Mouse (Mus musculus) G1E (cell line): ENCODE results near the gene Zfp324. TPM values are rescaled to one million over a fixed set of nuclear protein-coding genes. Genes with fewer than 3 reads are reported as not detected.
A peak's percentile ranks its signal among the peaks of the same experiment; 100 is the strongest.

Source experiments
- ATAC-seq: 2 replicates; pipeline ENCODE4 v1.8.0; 2016; ENCODE audit warnings: mild to moderate bottlenecking; ENCODE audit not compliant: insufficient number of reproducible peaks, poor library complexity, low FRiP score, severe bottlenecking; ENCODE audit errors: extremely low read depth
- DNase-seq: peaks from one replicate; pipeline ENCODE4 v3.0.0; 2012; ENCODE audit warnings: low spot score
- H3K27me3 ChIP-seq: 2 replicates; pipeline ENCODE4 v1.6.1; 2012; ENCODE audit warnings: mild to moderate bottlenecking, low read length, inconsistent platforms; ENCODE audit not compliant: insufficient read depth
- H3K36me3 ChIP-seq: replicated peaks from 2 replicates; pipeline ENCODE3; 2012; ENCODE audit warnings: mild to moderate bottlenecking, inconsistent platforms
- H3K4me1 ChIP-seq: 2 replicates; pipeline ENCODE4 v1.6.1; 2012; ENCODE audit warnings: low read depth, low read length, inconsistent platforms, mixed read lengths; ENCODE audit not compliant: insufficient read depth
- H3K4me3 ChIP-seq: 2 replicates; pipeline ENCODE4 v1.5.1; 2012; ENCODE audit warnings: low read depth, mild to moderate bottlenecking, inconsistent platforms, low read length, moderate library complexity, mixed read lengths
- H3K9me3 ChIP-seq: replicated peaks from 2 replicates; pipeline ENCODE4 v1.6.1; 2012; ENCODE audit warnings: inconsistent platforms
- CTCF ChIP-seq: IDR thresholded peaks from 2 replicates; pipeline ENCODE4 v1.5.1; 2012; ENCODE audit warnings: low read depth, low read length, inconsistent platforms, mixed read lengths
- GATA1 ChIP-seq: IDR thresholded peaks from 2 replicates; pipeline ENCODE4 v1.6.1; 2012; ENCODE audit warnings: borderline replicate concordance, low read length, inconsistent platforms, mixed read lengths
- GATA2 ChIP-seq: IDR thresholded peaks from 2 replicates; pipeline ENCODE4 v1.6.1; 2012; ENCODE audit warnings: low read depth, low read length, inconsistent platforms, borderline replicate concordance
- POLR2AphosphoS5 ChIP-seq: IDR thresholded peaks from 2 replicates; pipeline ENCODE4 v1.6.1; 2012; ENCODE audit warnings: low read depth, low read length, inconsistent platforms; ENCODE audit not compliant: insufficient replicate concordance
- TAL1 ChIP-seq: conservative IDR thresholded peaks from 2 replicates; pipeline ENCODE4 v1.6.1; 2012; ENCODE audit warnings: low read depth, low read length, inconsistent platforms, mixed read lengths
- polyA plus RNA-seq: library from polyadenylated mRNA; stranded (reverse); fragments of >175 nt; gene quantifications from 2 replicates; pipeline ENCODE4 v1.2.3, GENCODE M21; 2012
- total RNA-seq, 2 experiments: library from RNA; stranded (forward) in 1 of 2; stranded (reverse) in 1 of 2; fragments of 200-1000 nt in 1 of 2; fragments of >200 nt in 1 of 2; fragmentation: Nextera tagmentation in 1 of 2; gene quantifications; 2 replicates each; pipeline ENCODE4 v1.2.3; 2014 to 2017

Gene Zfp324
- total and polyA plus RNA-seq, 3 experiments = 2.7 to 6.2 (median 5.9) TPM

- peaks cover 15% of the 10 kb centered on the region for H3K4me1 ChIP-seq
- ATAC-seq (no peak), DNase-seq (no peak)
- H3K9me3 ChIP-seq = no peaks in the 10 kb centered on the region
- TF ChIP-seq CTCF = no peak
- no peak for TF ChIP-seq GATA2
- no peak for TF ChIP-seq TAL1
- no peak for TF ChIP-seq GATA1
- no peak for TF ChIP-seq POLR2AphosphoS5
- H3K27me3 ChIP-seq = peaks cover 23% of the 10 kb centered on the region
- no peak overlapping the region for H3K4me3 ChIP-seq
- H3K36me3 ChIP-seq = no peaks in the 10 kb centered on the region
These were observed 48.7 kb downstream of the Zfp324 start for GRCm38 (mm10) chr7:13014275-13014839.

GRCm38 (mm10) chr7:13015217-13015616 lies 49.6 kb downstream of the Zfp324 start:
- Histone ChIP-seq H3K36me3 (no peaks in the 10 kb centered on the region), H3K9me3 (no peaks in the 10 kb centered on the region), H3K4me1 (peaks cover 12% of the 10 kb centered on the region), H3K27me3 (peaks cover 23% of the 10 kb centered on the region), H3K4me3 (no peak overlapping the region)
- DNase-seq = no peak
- no peak for TF ChIP-seq CTCF
- no peak for TF ChIP-seq GATA1
- TF ChIP-seq TAL1 = no peak
- TF ChIP-seq POLR2AphosphoS5 = no peak
- no peak for TF ChIP-seq GATA2
- no peak for ATAC-seq

GRCm38 (mm10) chr7:13022773-13023535 lies 57.3 kb downstream of the Zfp324 start:
- Histone ChIP-seq H3K36me3 (peaks cover 30% of the 10 kb centered on the region), H3K4me1 (peaks cover 41% of the 10 kb centered on the region), H3K4me3 (peak overlapping the region; percentile 70; the same call in 1 of the 2 replicates), H3K9me3 (no peaks in the 10 kb centered on the region), H3K27me3 (peaks cover 4% of the 10 kb centered on the region)
- TF ChIP-seq CTCF = no peak
- DNase-seq (peak; percentile 83), ATAC-seq (peak; percentile 68)

Other genes with a start within 250 kb of the Zfp324 start
- gene Vmn2r56, start 230.8 kb upstream of the Zfp324 start, total RNA-seq (2014; fragmentation: Nextera tagmentation) = not detected in 2 replicates
- 0.06 and 0.11 TPM in 2 replicates for gene Vmn2r56, start 230.8 kb upstream of the Zfp324 start, total RNA-seq (2017)
- not detected in 2 replicates for gene Vmn2r56, start 230.8 kb upstream of the Zfp324 start, polyA plus RNA-seq
- not detected in 2 replicates for gene Zscan18, start 162.2 kb upstream of the Zfp324 start, total RNA-seq (2014; fragmentation: Nextera tagmentation)
- 0.12 and 0.22 TPM in 2 replicates for gene Zscan18, start 162.2 kb upstream of the Zfp324 start, total RNA-seq (2017)
- not detected in 2 replicates for gene Zscan18, start 162.2 kb upstream of the Zfp324 start, polyA plus RNA-seq
- 25.6 and 27.4 TPM in 2 replicates for gene Zfp329, start 147.0 kb upstream of the Zfp324 start, total RNA-seq (2014; fragmentation: Nextera tagmentation)
- gene Zfp329, start 147.0 kb upstream of the Zfp324 start, total RNA-seq (2017) = 15.5 and 22.2 TPM in 2 replicates
- gene Zfp329, start 147.0 kb upstream of the Zfp324 start, polyA plus RNA-seq = 0.27 and 0.33 TPM in 2 replicates
- 53.1 and 62.7 TPM in 2 replicates for gene Zfp110, start 131.1 kb upstream of the Zfp324 start, total RNA-seq (2014; fragmentation: Nextera tagmentation)
- 58.4 and 59.9 TPM in 2 replicates for gene Zfp110, start 131.1 kb upstream of the Zfp324 start, total RNA-seq (2017)
- 2.5 and 3.2 TPM in 2 replicates for gene Zfp110, start 131.1 kb upstream of the Zfp324 start, polyA plus RNA-seq
- gene Zfp128, start 84.7 kb upstream of the Zfp324 start, total RNA-seq (2014; fragmentation: Nextera tagmentation) = 8.3 and 9.3 TPM in 2 replicates
- gene Zfp128, start 84.7 kb upstream of the Zfp324 start, total RNA-seq (2017) = 3.8 and 4.5 TPM in 2 replicates
- 0.61 and 0.72 TPM in 2 replicates for gene Zfp128, start 84.7 kb upstream of the Zfp324 start, polyA plus RNA-seq
- gene Zscan22, start 68.0 kb upstream of the Zfp324 start, total RNA-seq (2014; fragmentation: Nextera tagmentation) = 23.9 and 25.0 TPM in 2 replicates
- gene Zscan22, start 68.0 kb upstream of the Zfp324 start, total RNA-seq (2017) = 4.1 and 4.5 TPM in 2 replicates
- gene Zscan22, start 68.0 kb upstream of the Zfp324 start, polyA plus RNA-seq = 2.8 and 3.5 TPM in 2 replicates
- gene Rps5, start 43.5 kb upstream of the Zfp324 start, total RNA-seq (2014; fragmentation: Nextera tagmentation) = 1,720 and 1,839 TPM in 2 replicates
- 880 and 1,074 TPM in 2 replicates for gene Rps5, start 43.5 kb upstream of the Zfp324 start, total RNA-seq (2017)
- gene Rps5, start 43.5 kb upstream of the Zfp324 start, polyA plus RNA-seq = 1,806 and 2,694 TPM in 2 replicates
- 0.29 and 0.98 TPM in 2 replicates for gene Rnf225, start 38.4 kb upstream of the Zfp324 start, total RNA-seq (2014; fragmentation: Nextera tagmentation)
- 0.76 and 0.81 TPM in 2 replicates for gene Rnf225, start 38.4 kb upstream of the Zfp324 start, total RNA-seq (2017)
- 1.0 and 1.3 TPM in 2 replicates for gene Rnf225, start 38.4 kb upstream of the Zfp324 start, polyA plus RNA-seq
- gene Zfp446, start 12.0 kb downstream of the Zfp324 start, total RNA-seq (2014; fragmentation: Nextera tagmentation) = 5.9 and 6.1 TPM in 2 replicates
- gene Zfp446, start 12.0 kb downstream of the Zfp324 start, total RNA-seq (2017) = 3.7 and 4.0 TPM in 2 replicates
- gene Zfp446, start 12.0 kb downstream of the Zfp324 start, polyA plus RNA-seq = 4.1 and 4.6 TPM in 2 replicates
- gene Slc27a5, start 32.4 kb downstream of the Zfp324 start, total RNA-seq (2014; fragmentation: Nextera tagmentation) = not detected in 2 replicates
- 0.12 and 0.22 TPM in 2 replicates for gene Slc27a5, start 32.4 kb downstream of the Zfp324 start, total RNA-seq (2017)
- gene Slc27a5, start 32.4 kb downstream of the Zfp324 start, polyA plus RNA-seq = not detected in 2 replicates
- 324 and 384 TPM in 2 replicates for gene Trim28, start 33.3 kb downstream of the Zfp324 start, total RNA-seq (2014; fragmentation: Nextera tagmentation)
- 506 and 524 TPM in 2 replicates for gene Trim28, start 33.3 kb downstream of the Zfp324 start, total RNA-seq (2017)
- gene Trim28, start 33.3 kb downstream of the Zfp324 start, polyA plus RNA-seq = 193 and 221 TPM in 2 replicates
- gene Zbtb45, start 44.2 kb downstream of the Zfp324 start, total RNA-seq (2014; fragmentation: Nextera tagmentation) = 9.6 and 12.6 TPM in 2 replicates
- gene Zbtb45, start 44.2 kb downstream of the Zfp324 start, total RNA-seq (2017) = 8.7 and 9.0 TPM in 2 replicates
- gene Zbtb45, start 44.2 kb downstream of the Zfp324 start, polyA plus RNA-seq = 99.1 and 126 TPM in 2 replicates
- 148 and 163 TPM in 2 replicates for gene Chmp2a, start 69.0 kb downstream of the Zfp324 start, total RNA-seq (2014; fragmentation: Nextera tagmentation)
- gene Chmp2a, start 69.0 kb downstream of the Zfp324 start, total RNA-seq (2017) = 178 and 188 TPM in 2 replicates
- gene Chmp2a, start 69.0 kb downstream of the Zfp324 start, polyA plus RNA-seq = 141 and 289 TPM in 2 replicates
- 250 and 290 TPM in 2 replicates for gene Ube2m, start 72.4 kb downstream of the Zfp324 start, total RNA-seq (2014; fragmentation: Nextera tagmentation)
- gene Ube2m, start 72.4 kb downstream of the Zfp324 start, total RNA-seq (2017) = 151 and 162 TPM in 2 replicates
- 150 and 170 TPM in 2 replicates for gene Ube2m, start 72.4 kb downstream of the Zfp324 start, polyA plus RNA-seq
- gene Mzf1, start 88.9 kb downstream of the Zfp324 start, total RNA-seq (2014; fragmentation: Nextera tagmentation) = not detected in 2 replicates
- 0.17 and 0.22 TPM in 2 replicates for gene Mzf1, start 88.9 kb downstream of the Zfp324 start, total RNA-seq (2017)
- gene Mzf1, start 88.9 kb downstream of the Zfp324 start, polyA plus RNA-seq = 0.07 and 0.11 TPM in 2 replicates
- not detected in 2 replicates for gene Vmn1r85, start 129.3 kb downstream of the Zfp324 start, total RNA-seq (2014; fragmentation: Nextera tagmentation)
- under 0.01 and 0.44 TPM in 2 replicates for gene Vmn1r85, start 129.3 kb downstream of the Zfp324 start, total RNA-seq (2017)
- gene Vmn1r85, start 129.3 kb downstream of the Zfp324 start, polyA plus RNA-seq = not detected in 2 replicates
- gene Vmn1r86, start 154.1 kb downstream of the Zfp324 start, total RNA-seq (2014; fragmentation: Nextera tagmentation) = not detected in 2 replicates
- 0.06 and 0.11 TPM in 2 replicates for gene Vmn1r86, start 154.1 kb downstream of the Zfp324 start, total RNA-seq (2017)
- not detected in 2 replicates for gene Vmn1r86, start 154.1 kb downstream of the Zfp324 start, polyA plus RNA-seq
- gene Vmn1r87, start 174.3 kb downstream of the Zfp324 start, total RNA-seq (2014; fragmentation: Nextera tagmentation) = not detected in 2 replicates
- gene Vmn1r87, start 174.3 kb downstream of the Zfp324 start, total RNA-seq (2017) = 0.12 and 0.60 TPM in 2 replicates
- gene Vmn1r87, start 174.3 kb downstream of the Zfp324 start, polyA plus RNA-seq = not detected in 2 replicates
- gene Vmn1r88, start 193.7 kb downstream of the Zfp324 start, total RNA-seq (2014; fragmentation: Nextera tagmentation) = not detected in 2 replicates
- gene Vmn1r88, start 193.7 kb downstream of the Zfp324 start, total RNA-seq (2017) = 0.06 and 0.22 TPM in 2 replicates
- gene Vmn1r88, start 193.7 kb downstream of the Zfp324 start, polyA plus RNA-seq = not detected in 2 replicates
- not detected in 2 replicates for gene Vmn1r89, start 247.2 kb downstream of the Zfp324 start, total RNA-seq (2014; fragmentation: Nextera tagmentation)
- gene Vmn1r89, start 247.2 kb downstream of the Zfp324 start, total RNA-seq (2017) = 0.27 TPM in 1 of 2 replicates, not detected in the other
- gene Vmn1r89, start 247.2 kb downstream of the Zfp324 start, polyA plus RNA-seq = not detected in 2 replicates